Mouse (Mus musculus) Patski (cell line): ENCODE data around the gene Dus4l. TPM values are rescaled to one million over a fixed set of nuclear protein-coding genes. Genes with fewer than 3 reads are reported as not detected.

Experiments
- ATAC-seq: fragments of 100-300 bp; one replicate; pipeline ENCODE4 v1.8.0; 2021
- CTCF ChIA-PET: fragments of 350-600 bp; sonication (Branson Sonifier 250); formaldehyde crosslinking; loops from one replicate; lab custom pipeline; 2022; ENCODE audit warnings: inconsistent platforms; lab: Charles Lee
- POLR2A ChIA-PET: fragments of 350-600 bp; sonication (Branson Sonifier 250); formaldehyde crosslinking; loops from one replicate; lab custom pipeline; 2022; ENCODE audit warnings: antibody characterized with exemption, inconsistent platforms; lab: Charles Lee
- DNase-seq: peaks from one replicate; pipeline ENCODE4 v3.0.0-alpha.2; 2011; ENCODE audit warnings: low read depth, low spot score
- H3K27me3 ChIP-seq: fragments of 371-371 bp; one replicate; pipeline ENCODE4 v1.5.1; 2021
- CTCF ChIP-seq: fragments of 100-300 bp; IDR thresholded peaks from one replicate; pipeline ENCODE4 v1.5.1; 2021
- in situ Hi-C: fragments of 300-500 bp; cut with MboI; formaldehyde crosslinking; loops from 3 replicates; pipeline ENCODE4 v1.11.1; 2018; ENCODE audit warnings: low pct_unique_long_range_greater_than_20kb, mixed read lengths
- polyA plus RNA-seq: library from polyadenylated mRNA; unstranded; gene quantifications from one replicate; pipeline ENCODE4 v1.2.3, GENCODE M21; 2021

Gene Dus4l
- polyA plus RNA-seq, 1 experiment from 2014 or later, result 10.0 TPM

- no peaks in the 10 kb centered on the region for H3K27me3 ChIP-seq
- in situ Hi-C loops, result no loop called here
- ChIA-PET CTCF (interaction anchor here (0.8 to 1.8 kb wide), 2 partner anchors 16 to 21 kb away, joined by 3 read pairs; no protein-coding TSS in a partner anchor), POLR2A (no interaction called here)
- DNase-seq, result no peak
- no peak for ATAC-seq
- TF ChIP-seq CTCF, result no peak
Measured at GRCm38 (mm10) chr12:31603586-31603985, 51.0 kb downstream of the Dus4l start.

GRCm38 (mm10) chr12:31594296-31594695 lies 60.3 kb downstream of the Dus4l start:
- ATAC-seq (no peak), DNase-seq (no peak)
- H3K27me3 ChIP-seq, result no peaks in the 10 kb centered on the region
- POLR2A ChIA-PET, result no interaction called here
- CTCF ChIA-PET, result no interaction called here
- TF ChIP-seq CTCF, result no peak
- in situ Hi-C loops, result no loop called here

- ATAC-seq (no peak), DNase-seq (no peak)
- H3K27me3 ChIP-seq, result no peaks in the 10 kb centered on the region
- no peak for TF ChIP-seq CTCF
- ChIA-PET CTCF (no interaction called here), POLR2A (no interaction called here)
- in situ Hi-C loops, result no loop called here
Measured at GRCm38 (mm10) chr12:31592011-31592410, 62.6 kb downstream of the Dus4l start.

Other genes with a start within 250 kb of the Dus4l start
- 13.2 TPM for gene Cbll1, start 155.2 kb downstream of the Dus4l start, polyA plus RNA-seq
- gene Slc26a4, start 94.9 kb downstream of the Dus4l start, polyA plus RNA-seq, result 0.17 TPM
- gene Bcap29, start 20.2 kb downstream of the Dus4l start, polyA plus RNA-seq, result 28.3 TPM
- 26.9 TPM for gene Cog5, start within 50 bp of the Dus4l start, polyA plus RNA-seq
- 0.01 TPM for gene Gpr22, start 59.1 kb upstream of the Dus4l start, polyA plus RNA-seq